Mouse (Mus musculus): ENCODE measurements around the gene Wap.
"Not testable (repeated sequence)": the region's sequence is repeated elsewhere in the genome, so short reads cannot be mapped to it uniquely, and the experiment has no call there.

Gene Wap

GRCm38 (mm10) chr11:6638537-6638936 lies at the start of gene Wap:
Gene Wap, minus strand, starts transcription at chr11:6638637.
- no peak for DNase-seq

GRCm38 (mm10) chr11:6684741-6685140 lies 46.3 kb upstream of the Wap start:
- DNase-seq = no peak

DNA sequence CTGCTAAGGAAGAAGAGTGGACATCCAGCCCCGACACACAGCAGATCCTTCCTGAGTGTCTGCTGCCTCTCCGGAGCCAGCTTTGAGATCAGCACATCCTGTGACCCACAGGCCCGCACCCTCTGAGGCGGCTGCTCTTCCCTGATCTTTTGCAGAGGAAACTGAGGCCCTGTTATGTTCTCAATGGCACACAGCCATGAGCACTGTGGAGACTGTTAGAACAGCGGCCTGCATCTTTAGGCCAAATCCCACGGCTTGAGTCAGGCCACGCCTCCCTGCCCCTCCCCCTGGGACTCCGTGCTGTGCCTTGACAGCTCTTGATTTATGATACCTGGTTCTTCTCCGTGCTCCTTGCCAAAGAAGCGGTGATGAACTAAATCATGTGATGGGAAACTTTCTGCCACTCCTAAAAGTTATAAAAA lies 42.0 kb upstream of the Wap start:
- no peak for DNase-seq

DNA sequence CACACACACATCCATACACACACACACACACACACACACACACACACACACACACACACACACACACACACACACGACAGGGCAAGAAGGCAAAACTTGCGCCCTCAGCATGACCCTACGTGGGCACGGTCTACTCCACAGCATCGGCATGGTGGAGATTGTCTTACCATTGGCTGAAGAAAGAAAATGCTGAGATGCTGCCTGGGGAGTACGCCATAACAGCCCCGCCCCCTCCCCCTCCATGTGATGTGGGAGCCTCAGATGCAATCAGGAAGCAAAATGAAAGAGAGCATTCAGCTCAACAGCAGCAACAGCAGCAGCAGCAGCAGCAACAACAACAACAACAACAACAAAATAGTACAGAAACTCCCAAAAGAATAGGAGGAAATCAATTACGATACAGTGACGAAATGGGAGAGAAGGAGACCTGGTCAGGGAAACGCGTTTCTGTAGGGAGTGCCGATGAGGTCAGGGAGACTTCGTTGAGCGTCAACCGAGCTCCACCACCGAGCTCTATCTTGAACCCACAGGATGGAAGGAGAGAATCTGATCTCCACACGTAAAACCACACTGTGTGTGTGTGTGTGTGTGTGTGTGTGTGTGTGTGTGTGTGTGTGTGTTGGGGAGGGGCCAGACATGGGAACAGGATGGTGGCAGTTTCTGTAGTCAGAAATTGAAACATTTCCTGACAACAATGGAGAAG lies 41.4 kb upstream of the Wap start:
- DNase-seq = no peak

GRCm38 (mm10) chr11:6677530-6677929 lies 39.1 kb upstream of the Wap start:
- DNase-seq = no peak

DNA sequence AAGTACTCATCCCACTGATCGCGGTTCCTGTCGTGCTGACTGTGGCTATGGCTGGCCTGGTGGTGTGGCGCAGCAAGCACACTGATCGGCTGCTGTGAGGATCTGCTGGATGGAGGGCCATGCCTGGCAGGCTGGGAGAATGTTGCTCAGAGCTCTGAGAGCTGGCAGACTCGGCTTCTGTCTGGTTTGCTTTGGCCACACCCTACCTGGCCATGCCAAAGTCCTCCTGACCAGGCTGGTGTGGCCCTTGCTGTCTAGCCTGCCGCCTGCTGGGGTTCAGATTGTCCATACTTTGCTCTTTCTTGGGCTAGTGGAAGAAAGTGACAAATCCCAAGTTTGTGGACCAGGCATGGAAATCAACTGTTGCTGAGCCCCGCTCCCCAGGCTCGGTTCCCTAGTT lies 38.2 kb upstream of the Wap start:
- DNase-seq = no peak

- no peak for DNase-seq
Observed at GRCm38 (mm10) chr11:6675402-6675801, 37.0 kb upstream of the Wap start.

DNA sequence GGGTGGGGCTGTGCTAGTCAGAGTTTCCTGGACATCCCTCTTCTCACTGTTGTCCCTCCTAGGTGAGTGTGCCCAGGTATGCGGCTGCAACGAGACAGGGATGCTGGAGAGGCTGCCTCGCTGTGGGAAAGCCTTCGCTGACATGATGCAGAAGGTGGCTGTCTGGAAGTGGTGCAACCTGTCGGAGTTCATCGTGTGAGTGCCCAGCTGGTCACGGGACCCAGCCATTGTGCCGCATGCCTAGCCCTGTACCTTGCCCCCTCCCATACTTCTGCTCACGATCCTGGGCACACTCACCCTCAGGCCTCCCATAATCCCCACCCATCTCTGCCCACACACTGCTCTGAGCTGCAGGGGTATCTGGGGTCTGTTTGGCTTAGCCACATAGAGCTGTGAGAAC lies 36.3 kb upstream of the Wap start:
- no peak for DNase-seq

DNA sequence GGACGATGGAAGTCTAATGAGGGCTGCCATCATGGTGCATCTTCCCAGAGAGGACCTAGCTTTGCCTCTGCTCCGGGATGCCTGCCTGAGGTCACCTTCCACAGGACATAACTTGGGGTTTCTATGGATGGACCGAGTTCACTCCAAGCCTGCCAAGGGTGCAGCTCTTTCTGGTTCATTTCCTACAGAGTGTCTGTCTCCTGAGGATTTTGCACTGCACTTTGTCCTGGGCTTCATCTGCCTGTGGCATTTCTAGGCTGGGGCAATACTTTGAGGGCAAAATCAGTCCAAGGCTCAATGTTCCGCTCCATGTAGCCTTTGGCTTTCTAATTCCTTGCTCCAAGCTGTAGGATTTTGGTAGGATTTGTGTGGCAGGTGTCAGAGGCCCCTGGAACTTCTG lies 32.4 kb upstream of the Wap start:
- DNase-seq = no peak

GRCm38 (mm10) chr11:6670044-6670443 lies 31.6 kb upstream of the Wap start:
- DNase-seq = no peak

DNA sequence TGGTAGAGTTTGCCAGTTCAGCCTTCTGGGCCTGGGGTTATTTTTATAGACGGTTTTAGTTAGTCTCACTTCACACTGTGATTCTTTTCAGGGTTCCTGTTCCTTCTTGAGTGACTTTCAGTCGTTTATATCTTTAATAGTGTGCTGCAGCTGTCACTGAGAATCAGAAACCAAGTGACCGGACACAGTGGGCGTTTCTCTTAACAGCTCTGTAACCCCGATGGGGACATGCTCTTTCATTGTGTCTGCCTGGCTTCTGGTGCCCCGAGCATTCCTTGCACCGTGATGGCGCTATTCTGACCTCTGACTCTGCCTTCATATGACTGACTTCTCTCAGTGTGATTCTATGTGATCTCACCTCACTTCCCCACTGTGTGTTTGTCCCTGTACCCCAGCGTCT lies 30.6 kb upstream of the Wap start:
- DNase-seq = no peak

DNA sequence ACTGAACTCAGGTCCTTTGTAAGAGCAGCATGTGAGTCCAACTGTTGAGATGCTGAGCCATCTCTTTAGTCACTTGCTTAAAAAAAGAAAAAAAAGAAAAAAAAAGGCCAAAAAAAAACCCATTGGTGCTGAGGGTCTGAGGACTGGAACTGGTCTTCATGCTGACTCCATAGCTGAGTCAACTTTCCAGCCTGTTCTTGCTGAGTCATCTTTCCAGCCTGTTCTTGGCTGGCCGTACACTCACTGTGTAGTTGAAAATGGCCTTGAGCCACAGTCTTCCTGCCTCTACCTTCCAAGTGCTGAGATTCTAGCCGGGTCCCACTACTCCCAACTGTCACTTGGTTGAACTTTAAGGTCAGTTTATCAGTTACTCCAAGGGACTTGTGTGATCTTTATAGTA lies 28.2 kb upstream of the Wap start:
- no peak for DNase-seq

GRCm38 (mm10) chr11:6661206-6661605 lies 22.8 kb upstream of the Wap start:
- DNase-seq = no peak

- peak; percentile 24 for DNase-seq
Observed at GRCm38 (mm10) chr11:6658271-6658670, 19.8 kb upstream of the Wap start, which contains the start of gene Ramp3. Gene Ramp3, plus strand, starts transcription at chr11:6658521.

DNA sequence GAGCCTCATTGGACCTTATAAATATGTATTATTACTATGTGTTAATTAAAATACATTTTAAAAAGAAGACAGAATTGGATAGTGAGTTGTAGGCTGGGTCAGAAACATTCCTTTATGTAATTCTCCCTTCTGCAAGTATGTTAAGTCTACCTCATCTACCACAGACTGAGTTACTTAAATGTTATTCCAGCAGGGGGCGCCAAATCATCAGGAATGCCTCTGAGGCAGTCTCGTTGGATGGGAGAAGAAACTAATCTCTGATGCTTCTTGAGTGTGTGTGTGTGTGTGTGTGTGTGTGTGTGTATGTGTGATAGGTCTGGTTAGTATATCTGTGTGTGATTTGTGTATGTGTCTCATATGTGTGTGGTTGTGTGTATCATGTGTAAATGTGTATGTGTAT lies 16.5 kb upstream of the Wap start:
- peak; percentile 73 for DNase-seq

- not testable (repeated sequence) for DNase-seq
Observed at GRCm38 (mm10) chr11:6652978-6653377, 14.5 kb upstream of the Wap start.

DNA sequence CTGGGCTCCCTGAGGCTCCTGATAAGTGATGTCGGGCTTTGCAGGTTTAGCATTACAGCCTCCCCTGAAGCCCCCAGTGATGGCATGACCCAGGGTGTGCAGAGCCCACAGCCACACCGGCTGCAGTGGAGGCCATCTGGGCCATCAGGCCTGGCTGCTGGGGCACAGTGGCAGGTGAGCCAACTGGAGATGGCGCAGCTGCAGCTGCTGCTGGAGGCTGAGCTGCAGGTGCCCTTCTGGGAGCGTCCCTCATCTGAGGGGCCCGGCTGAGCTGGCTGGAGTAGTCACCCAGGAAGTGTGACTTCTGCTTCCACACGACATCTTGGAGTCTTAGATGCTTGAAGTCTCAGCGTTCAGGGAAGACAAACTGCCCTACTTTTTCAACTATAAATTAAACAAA lies 12.1 kb upstream of the Wap start:
- DNase-seq = no peak

DNA sequence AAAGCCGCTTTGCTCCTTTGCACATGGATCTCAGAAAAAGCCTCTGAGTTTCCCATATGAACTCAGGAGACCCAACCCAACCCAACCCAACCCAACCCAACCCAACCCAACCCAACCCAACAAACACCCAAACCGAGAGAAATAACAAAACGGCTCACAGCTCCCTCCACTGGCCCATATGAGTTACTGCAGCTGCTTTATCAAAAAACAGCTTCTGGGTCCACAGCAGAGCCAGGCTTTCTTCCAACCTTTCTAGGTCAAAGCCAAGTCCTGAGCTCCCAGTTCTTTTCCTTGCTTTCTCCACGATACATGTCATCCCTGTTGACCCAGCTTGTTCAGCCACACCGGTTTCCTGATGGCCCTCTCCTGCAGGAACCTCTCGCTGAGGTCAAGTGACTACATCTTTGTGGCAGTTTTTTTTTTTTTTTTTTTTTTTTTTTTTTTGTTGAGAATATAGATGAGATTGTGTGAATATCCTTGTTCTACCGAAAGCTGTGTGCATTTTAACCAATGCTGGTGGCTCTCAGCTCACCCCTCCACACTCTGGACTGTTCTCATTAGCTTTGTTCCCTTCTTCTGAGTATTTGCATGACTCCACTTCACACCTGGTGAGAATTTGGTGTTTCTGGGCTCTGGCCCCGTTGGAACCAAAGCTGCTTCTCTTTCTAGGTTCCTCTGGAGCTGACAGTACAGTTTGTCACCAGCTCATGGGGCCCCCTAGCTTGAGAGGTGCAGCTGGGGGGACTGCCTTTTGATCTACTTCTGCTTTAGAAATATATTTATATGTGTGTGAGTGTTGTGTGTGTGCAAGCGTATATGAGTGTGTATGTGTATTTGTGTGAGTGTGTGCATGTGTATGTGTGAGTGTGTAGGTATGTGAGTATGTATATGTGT lies 9.6 kb upstream of the Wap start:
- no peak for DNase-seq

DNA sequence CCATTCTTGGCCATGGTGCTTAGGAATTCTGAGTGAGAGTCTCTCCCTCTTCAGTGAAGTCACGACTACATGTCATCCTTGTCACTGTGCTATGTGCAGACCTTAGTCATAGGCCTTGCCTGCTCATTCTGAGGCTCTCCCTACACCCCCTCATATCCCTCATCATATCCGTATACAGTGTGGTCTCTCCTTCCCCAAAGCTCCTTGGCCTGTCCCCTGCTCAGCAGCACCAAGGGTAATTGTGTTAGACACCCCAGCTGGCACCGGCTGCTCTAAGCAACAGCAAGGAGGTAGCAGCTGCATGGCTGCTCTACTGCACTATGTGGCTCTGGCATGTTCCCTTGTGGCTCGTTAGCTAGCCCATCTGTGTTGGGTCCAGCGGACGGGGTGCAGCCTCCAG lies 6.1 kb upstream of the Wap start:
- no peak for DNase-seq

- no peak for DNase-seq
Observed at GRCm38 (mm10) chr11:6639072-6639471, 635 bp upstream of the Wap start.

GRCm38 (mm10) chr11:6636150-6636549 lies 2.3 kb downstream of the Wap start:
- DNase-seq = no peak

DNA sequence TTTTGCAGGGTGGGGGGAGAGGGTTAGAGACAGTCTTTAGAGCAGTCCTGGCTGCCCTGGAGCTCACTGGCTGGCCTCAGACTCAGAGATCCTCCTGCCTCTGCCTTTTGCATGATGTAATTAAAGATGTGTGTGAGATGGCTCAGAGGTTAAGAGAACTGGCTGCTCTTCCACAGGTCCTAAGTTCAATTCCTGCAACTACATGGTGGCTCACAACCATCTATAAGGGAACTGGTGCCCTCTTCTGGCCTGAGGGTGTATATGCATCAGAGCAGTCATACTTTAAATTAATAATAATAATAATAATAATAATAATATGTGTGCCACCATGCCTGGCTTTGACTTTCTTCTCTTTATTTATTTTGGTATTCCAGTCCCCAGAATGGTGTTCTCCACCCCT lies 8.8 kb downstream of the Wap start:
- DNase-seq = no peak

GRCm38 (mm10) chr11:6628568-6628967 lies 9.9 kb downstream of the Wap start:
- DNase-seq = peak; percentile 16

- no peak for DNase-seq
Observed at GRCm38 (mm10) chr11:6627731-6628130, 10.7 kb downstream of the Wap start.

Data from right cerebral cortex, postnatal 25 days (tissue).